Mouse (Mus musculus) intestine, embryonic 16.5 days (tissue): ENCODE measurements at regions not wholly inside any gene's neighbourhood (a gene's known extent, or its start where the extent isn't known, plus 50 kb on each side); places are given as distances from the start of the nearest gene placed in this dataset.

Experiments
- ATAC-seq: fragments of 200-750 bp; cut with Nextera tagmentation; 2 replicates; pipeline ENCODE4 v1.8.0; 2017; ENCODE audit warnings: moderate TSS enrichment, moderate library complexity
- H3K27ac ChIP-seq: fragments of 300-500 bp; sonication (generic); 2 replicates; pipeline ENCODE4 v1.5.1; 2014; ENCODE audit warnings: mild to moderate bottlenecking, low read length
- H3K27me3 ChIP-seq: fragments of 300-500 bp; sonication (generic); replicated peaks from 2 replicates; pipeline ENCODE4 v1.6.1; 2014; ENCODE audit warnings: low read length, control low read depth, mixed read lengths; ENCODE audit not compliant: control insufficient read depth, insufficient read depth
- H3K36me3 ChIP-seq: fragments of 300-500 bp; sonication (generic); 2 replicates; pipeline ENCODE4 v1.6.1; 2014; ENCODE audit warnings: low read length, control low read depth; ENCODE audit not compliant: control insufficient read depth, insufficient read depth
- H3K4me1 ChIP-seq: fragments of 300-500 bp; sonication (generic); 2 replicates; pipeline ENCODE4 v1.6.1; 2014; ENCODE audit warnings: low read length, control low read depth, mixed read lengths; ENCODE audit not compliant: control insufficient read depth, insufficient read depth
- H3K4me2 ChIP-seq: fragments of 300-500 bp; sonication (generic); 2 replicates; pipeline ENCODE4 v1.6.1; 2014; ENCODE audit warnings: low read depth, low read length, control low read depth
- H3K4me3 ChIP-seq: fragments of 300-500 bp; sonication (generic); 2 replicates; pipeline ENCODE4 v1.5.1; 2014; ENCODE audit warnings: mild to moderate bottlenecking, low read length
- H3K9ac ChIP-seq: fragments of 300-500 bp; sonication (generic); 2 replicates; pipeline ENCODE4 v1.6.1; 2014; ENCODE audit warnings: low read depth, low read length
- H3K9me3 ChIP-seq: fragments of 300-500 bp; sonication (generic); 2 replicates; pipeline ENCODE4 v1.6.1; 2016; ENCODE audit warnings: low read length, control low read depth; ENCODE audit not compliant: control insufficient read depth
- WGBS: fragments of 180-500 bp; shearing (Covaris S2); extraction: QIAGEN DNeasy Blood & Tissue Kit; methylation state at CpG from one replicate; pipeline ENCODE4 v1.1.7; 2014; 5-methylcytosine and 5-hydroxymethylcytosine counted together

DNA sequence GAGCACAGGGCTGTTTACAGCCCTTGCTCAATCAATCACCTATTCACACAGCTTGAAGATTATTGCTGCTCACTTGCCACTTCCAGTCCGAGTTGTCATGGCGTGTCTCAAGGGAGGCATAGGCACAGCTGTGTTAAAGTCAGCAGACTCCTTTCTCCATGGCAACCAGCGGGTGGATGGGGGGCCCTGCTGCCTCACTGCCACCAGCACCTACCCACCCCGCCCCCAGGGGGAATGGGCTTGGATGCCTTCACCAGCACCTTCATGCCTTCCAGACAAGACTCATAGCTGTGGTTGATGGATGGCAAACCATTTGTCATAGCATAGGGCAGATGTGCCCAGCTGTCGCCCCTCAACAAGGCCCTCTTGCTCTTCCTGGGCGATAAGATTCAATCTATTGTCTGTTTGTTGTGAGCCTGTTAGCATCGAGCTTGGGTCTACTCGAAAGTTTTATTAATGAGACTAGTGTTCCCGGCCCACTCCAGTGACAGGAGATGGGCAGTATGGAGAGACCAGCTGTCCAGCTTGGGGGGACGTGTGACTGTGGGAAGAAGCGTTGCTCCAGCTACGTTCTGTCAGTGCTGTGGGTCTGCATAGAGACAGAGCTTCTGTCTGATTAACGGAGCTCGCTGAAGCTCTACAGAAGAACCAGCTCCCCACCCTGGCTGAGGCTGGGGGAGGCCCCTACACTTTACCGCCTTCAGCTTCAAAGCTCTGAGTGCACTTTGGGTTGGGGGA is 475.7 kb upstream of the Kcnab2 start:
- Histone ChIP-seq H3K9me3 (no peaks in the 10 kb centered on the region), H3K36me3 (no peaks in the 10 kb centered on the region), H3K4me3 (no peak overlapping the region), H3K9ac (no peak overlapping the region), H3K27me3 (no peaks in the 10 kb centered on the region), H3K27ac (no peak overlapping the region), H3K4me2 (no peak overlapping the region), H3K4me1 (peaks cover 9% of the 10 kb centered on the region; the same call in 1 of the 2 replicates)
- ATAC-seq, result no peak; the same call in 1 of the 2 replicates
- 30% methylated on average over 15 of the region's 15 CpGs for WGBS

DNA sequence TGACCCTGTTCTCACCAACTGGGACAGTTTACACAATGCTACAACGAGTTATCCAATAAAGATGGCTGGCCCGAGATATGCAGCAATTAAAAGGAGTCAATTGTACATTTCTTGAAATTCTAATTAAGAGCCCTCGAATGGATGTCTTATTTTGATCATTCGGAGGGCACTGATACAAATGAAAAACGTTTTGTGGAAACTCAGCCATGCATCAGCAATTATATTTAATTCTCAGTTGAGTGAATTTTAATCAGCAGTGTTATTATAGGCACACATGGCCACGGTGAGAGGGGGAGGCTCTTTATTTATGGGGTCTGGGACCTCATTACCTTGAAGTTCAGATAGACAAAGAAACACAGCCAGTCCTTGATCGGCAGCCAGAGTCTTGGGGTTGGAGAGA is 471.3 kb upstream of the Kcnab2 start:
- H3K27ac ChIP-seq, result no peak overlapping the region
- no peak for ATAC-seq
- no peak overlapping the region for H3K4me3 ChIP-seq
- H3K4me1 ChIP-seq, result peaks cover 9% of the 10 kb centered on the region; the same call in 1 of the 2 replicates
- no peaks in the 10 kb centered on the region for H3K36me3 ChIP-seq
- H3K9ac ChIP-seq, result no peak overlapping the region
- WGBS, result 72% methylated on average over 7 of the region's 7 CpGs
- H3K27me3 ChIP-seq, result no peaks in the 10 kb centered on the region
- no peaks in the 10 kb centered on the region for H3K9me3 ChIP-seq
- no peak overlapping the region for H3K4me2 ChIP-seq

DNA sequence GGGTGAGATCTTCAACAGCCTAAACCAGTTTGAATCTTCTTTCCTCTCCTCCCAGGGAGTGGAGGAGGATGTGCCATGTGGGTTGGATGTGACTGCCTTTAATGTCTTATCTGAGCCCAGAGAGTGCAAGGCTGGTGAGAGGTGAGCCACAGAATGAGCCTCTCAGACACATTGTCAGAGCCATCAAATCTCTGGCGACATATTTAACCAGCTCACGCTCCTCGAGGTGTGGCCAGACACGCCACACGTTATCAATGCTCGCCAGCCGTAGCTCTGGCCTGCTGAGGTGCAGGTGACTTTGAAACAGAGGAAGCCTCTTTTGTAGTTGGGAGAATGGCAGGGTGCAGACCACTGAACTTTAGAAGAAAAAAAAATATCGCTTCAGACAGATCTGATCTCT is 463.5 kb upstream of the Kcnab2 start:
- Histone ChIP-seq H3K4me2 (no peak overlapping the region), H3K9ac (no peak overlapping the region), H3K4me3 (no peak overlapping the region), H3K9me3 (no peaks in the 10 kb centered on the region), H3K4me1 (no peaks in the 10 kb centered on the region), H3K27ac (no peak overlapping the region), H3K36me3 (no peaks in the 10 kb centered on the region), H3K27me3 (no peaks in the 10 kb centered on the region)
- ATAC-seq, result no peak
- 76% methylated on average over 8 of the region's 8 CpGs for WGBS

DNA sequence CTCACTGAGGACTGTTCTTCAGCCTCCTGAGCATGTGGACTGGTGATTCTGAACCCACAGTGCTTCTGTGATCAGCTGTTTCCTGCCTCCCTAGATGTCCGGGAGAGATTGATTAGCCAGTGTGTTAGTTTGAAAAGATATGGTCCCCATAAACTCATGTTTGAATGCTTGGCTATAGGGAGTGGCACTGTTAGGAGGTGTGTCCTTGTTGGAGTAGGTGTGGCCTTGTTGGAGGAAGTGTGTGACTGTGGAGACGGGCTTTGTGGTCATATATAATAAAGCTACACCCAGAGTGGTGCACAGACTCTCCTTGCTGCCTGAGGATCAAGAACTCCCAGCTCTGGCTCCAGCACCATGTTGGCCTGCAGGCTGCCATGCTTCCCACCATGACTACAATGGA is 458.9 kb upstream of the Kcnab2 start:
- Histone ChIP-seq H3K27ac (no peak overlapping the region), H3K27me3 (no peaks in the 10 kb centered on the region), H3K4me3 (no peak overlapping the region), H3K9ac (no peak overlapping the region), H3K4me1 (no peaks in the 10 kb centered on the region), H3K36me3 (no peaks in the 10 kb centered on the region), H3K9me3 (no peaks in the 10 kb centered on the region), H3K4me2 (no peak overlapping the region)
- WGBS, result 40% methylated on average over 2 of the region's 2 CpGs
- peak; percentile 81 for ATAC-seq

DNA sequence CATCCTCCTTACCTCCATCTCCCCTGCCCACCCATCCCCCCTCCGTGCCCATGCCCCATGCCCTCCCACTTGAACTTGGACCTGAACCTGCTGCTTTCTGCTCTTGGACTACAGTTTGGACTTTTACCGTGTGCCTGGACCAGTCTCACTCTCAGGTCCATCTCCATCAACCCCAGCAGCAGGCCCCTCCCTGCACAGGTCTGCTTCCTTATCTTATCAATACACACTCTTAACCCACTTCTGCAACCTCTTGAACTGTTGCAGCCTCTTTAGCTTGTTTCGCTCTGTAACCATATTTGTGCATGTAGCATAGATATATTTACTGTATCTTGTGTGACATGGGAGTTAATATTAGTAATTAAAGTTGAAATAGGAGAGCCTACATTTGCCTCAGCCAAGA is 457.8 kb upstream of the Kcnab2 start:
- Histone ChIP-seq H3K4me2 (no peak overlapping the region), H3K4me1 (no peaks in the 10 kb centered on the region), H3K27me3 (no peaks in the 10 kb centered on the region), H3K9me3 (no peaks in the 10 kb centered on the region), H3K9ac (no peak overlapping the region), H3K4me3 (no peak overlapping the region), H3K27ac (no peak overlapping the region), H3K36me3 (no peaks in the 10 kb centered on the region)
- ATAC-seq, result peak; percentile 55; the same call in 1 of the 2 replicates
- 63% methylated on average over 3 of the region's 3 CpGs for WGBS

DNA sequence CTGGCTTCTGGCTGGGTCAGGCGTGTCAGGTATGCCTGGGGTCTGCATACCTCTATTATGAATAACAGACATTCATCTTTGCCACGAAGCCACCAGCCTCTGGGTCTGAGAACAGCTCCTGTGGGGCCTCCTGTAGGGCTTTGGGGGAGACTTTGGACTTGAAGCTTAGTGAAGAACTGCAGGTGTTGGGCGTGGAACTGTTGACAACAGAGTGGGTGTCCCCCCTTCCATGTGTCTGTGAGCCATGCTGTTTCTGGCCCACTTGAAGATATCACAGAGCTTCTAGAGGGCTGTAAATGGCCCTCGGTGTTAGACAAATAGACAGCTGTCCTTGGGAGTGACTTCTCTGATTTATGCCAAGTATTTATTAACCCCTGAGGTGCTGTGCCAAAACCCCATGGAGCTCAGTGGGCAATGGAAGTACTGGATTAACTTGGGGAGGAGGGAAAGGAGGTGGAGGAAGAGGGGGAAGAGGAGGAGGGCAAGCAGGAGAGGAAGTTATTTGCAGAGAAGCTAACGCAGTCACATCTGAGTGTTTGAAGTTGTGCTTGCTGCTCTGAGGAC is 450.8 kb upstream of the Kcnab2 start:
- peak; percentile 81 for ATAC-seq
- WGBS, result 39% methylated on average over 5 of the region's 5 CpGs
- H3K9me3 ChIP-seq, result no peaks in the 10 kb centered on the region

DNA sequence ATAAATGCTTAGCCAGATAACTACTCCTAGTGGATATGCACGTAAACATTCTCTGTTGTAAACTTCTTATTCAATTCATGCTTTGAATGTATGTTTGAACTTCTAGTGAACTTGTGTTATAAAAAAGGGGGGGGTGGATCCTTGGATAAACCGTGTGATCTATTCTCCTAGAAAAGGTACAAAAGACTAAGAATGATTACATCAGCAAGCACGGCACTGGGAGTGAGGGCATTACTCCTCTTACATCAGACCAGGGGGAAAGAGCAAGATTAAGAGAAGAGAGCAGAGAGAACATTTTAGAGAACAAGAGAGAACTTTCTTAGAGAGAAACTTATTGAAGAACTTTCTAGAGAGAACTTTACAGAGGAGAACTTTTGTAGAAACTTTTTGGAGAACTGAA is 442.6 kb upstream of the Kcnab2 start:
- WGBS, result 42% methylated on average over 3 of the region's 3 CpGs
- H3K27me3 ChIP-seq, result no peaks in the 10 kb centered on the region
- no peak overlapping the region for H3K4me3 ChIP-seq
- H3K4me1 ChIP-seq, result no peaks in the 10 kb centered on the region
- H3K4me2 ChIP-seq, result no peak overlapping the region
- no peak overlapping the region for H3K27ac ChIP-seq
- H3K9me3 ChIP-seq, result no peaks in the 10 kb centered on the region
- H3K36me3 ChIP-seq, result no peaks in the 10 kb centered on the region
- peak; percentile 64 for ATAC-seq
- no peak overlapping the region for H3K9ac ChIP-seq

More for the DNA sequence above, 450.8 kb upstream of the Kcnab2 start:
- peaks cover 5% of the 10 kb centered on the region; the same call in 1 of the 2 replicates for H3K4me1 ChIP-seq
- H3K27me3 ChIP-seq, result no peaks in the 10 kb centered on the region
- no peak overlapping the region for H3K4me2 ChIP-seq
- no peak overlapping the region for H3K27ac ChIP-seq
- no peak overlapping the region for H3K4me3 ChIP-seq
- H3K9ac ChIP-seq, result no peak overlapping the region
- H3K36me3 ChIP-seq, result no peaks in the 10 kb centered on the region

DNA sequence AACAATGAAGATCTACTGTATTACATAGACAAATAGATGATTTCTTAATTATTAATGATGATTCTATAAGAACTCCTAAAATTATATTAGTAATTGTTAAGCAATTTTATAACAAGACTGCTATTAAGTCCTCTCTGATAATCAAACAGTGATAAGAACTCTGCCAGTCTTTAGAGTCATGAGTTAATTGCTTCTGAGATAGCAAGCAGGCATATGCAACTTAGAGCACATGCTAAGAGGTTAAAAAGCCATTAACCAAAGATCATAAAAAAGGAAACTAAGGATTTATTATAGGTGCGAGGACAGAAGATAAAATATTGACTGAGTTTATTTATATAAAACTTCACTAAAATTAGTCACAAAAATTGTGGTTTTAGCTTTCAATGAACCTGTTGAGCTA is 442.2 kb upstream of the Kcnab2 start:
- Histone ChIP-seq H3K27ac (no peak overlapping the region), H3K9me3 (no peaks in the 10 kb centered on the region), H3K4me1 (no peaks in the 10 kb centered on the region), H3K4me2 (no peak overlapping the region), H3K4me3 (no peak overlapping the region), H3K27me3 (no peaks in the 10 kb centered on the region), H3K36me3 (no peaks in the 10 kb centered on the region), H3K9ac (no peak overlapping the region)
- WGBS, result 55% methylated on average over 1 of the region's 1 CpGs
- peak; percentile 84 for ATAC-seq

DNA sequence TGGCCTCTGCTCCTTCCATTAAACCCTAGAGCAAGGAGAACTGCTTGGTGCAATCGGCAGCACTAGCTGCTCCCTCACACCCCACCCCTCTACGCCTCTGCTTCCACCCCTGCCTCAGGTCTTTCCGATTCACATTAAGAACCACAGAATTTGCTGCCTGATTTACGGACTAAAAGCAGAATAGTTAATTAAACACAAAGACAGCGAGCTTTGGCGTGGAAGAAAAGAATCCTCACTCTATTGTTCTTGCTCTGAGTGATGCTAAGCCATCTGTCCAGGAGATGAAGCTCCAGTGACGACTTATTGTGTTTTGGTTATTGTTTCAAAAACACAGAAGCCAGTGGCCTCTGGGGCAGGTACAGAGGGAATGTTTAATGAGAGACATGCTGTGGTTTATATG is 438.9 kb upstream of the Kcnab2 start:
- WGBS, result 28% methylated on average over 7 of the region's 7 CpGs
- Histone ChIP-seq H3K4me1 (no peaks in the 10 kb centered on the region), H3K9ac (no peak overlapping the region), H3K4me3 (no peak overlapping the region), H3K27me3 (no peaks in the 10 kb centered on the region), H3K9me3 (no peaks in the 10 kb centered on the region), H3K4me2 (no peak overlapping the region), H3K27ac (no peak overlapping the region), H3K36me3 (no peaks in the 10 kb centered on the region)
- no peak for ATAC-seq
